Mouse (Mus musculus): ENCODE data around the gene Gm37240.

Gene Gm37240

DNA sequence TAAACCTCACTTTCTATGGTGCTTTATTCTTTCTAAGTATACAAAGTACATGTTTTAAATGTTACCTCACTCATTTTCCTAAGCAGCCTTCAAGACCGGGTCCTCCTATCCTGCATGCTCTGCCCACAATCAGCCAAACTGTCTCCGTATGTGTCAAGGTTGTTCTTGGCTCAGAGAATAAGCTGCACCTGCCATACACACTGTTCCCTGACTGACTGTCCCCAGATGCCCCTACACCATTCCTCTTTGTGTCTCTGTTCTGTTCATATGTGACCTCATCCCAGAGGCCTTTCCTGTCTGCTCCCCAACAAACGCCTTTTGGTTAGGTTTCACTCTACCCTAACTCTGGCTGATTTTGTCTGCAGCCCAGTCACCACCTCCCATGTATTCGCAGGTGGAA is 60.0 kb downstream of the Gm37240 start:
- DNase-seq (ENCODE audit: low spot score in 2 of 2), result no peak

DNA sequence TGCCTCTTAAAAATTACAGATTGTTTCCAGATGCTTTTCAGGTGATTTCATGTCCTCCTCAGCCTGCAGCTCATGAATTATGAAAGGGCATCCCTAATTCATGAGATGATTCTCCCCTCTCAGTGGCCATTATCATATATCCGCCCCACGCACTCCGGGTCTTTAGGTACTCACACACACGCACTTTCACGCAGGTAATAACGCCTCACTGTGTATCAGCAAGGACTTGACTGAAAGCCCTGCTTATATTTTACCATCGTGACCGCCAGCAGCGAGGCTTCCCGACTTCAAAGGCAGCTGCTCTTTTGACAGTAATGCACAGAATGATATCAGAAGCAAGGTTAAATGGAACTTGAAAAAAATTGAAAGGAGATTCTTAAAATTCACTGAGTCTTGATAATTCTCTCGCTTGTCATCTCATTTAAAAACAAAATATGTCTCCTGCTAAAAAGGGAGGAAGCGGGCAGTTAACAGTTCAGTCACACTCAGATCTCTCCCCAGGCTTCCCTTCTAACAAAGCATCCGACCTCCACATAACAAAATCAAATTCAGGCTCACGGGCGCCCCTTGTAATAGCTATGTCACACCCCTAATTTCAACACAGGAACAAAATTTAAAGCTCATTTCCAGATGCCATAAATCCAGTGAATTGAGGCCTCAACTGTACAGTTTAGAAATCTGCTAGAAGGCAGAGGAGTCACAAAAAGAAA is 66.3 kb downstream of the Gm37240 start:
- DNase-seq (ENCODE audit: low spot score in 2 of 2), result no peak

DNA sequence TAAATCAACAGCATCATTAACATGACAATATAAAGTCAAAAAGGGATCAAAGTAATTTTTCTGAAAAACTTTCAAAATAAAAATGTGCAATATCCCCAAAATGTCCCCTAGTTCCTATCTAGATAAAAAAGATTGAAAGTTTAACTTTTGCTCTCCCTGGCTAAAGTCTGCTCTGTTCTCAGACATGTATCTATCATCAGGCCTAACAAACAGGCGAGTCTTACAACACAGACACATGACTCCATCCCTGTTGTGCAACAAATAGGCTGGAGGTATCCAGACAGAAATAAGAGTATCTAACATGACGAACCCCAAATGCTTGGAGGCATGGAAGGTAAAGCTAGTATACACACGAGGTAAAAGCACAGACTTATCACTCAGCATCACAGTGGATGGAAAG is 68.0 kb downstream of the Gm37240 start:
- no peak for DNase-seq (ENCODE audit: low spot score in 2 of 2)

DNA sequence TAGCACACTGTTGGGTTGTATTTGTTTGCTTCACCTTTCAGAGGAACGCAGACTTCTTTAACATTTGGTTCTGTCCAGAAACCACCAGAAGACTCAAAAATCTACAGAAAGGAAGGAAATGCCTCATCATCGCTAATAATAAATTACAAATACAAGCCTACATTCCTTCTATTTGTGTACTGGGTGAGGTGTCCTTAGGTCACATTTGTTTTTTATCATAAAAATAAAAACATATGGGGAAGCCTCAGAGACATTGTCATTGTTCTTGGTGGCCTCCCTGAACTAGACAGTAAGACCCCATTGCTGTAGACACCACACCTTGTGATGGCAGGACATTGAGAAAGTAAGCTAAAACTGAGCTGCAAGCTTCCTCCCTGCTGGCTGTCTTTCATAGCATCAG is 70.1 kb downstream of the Gm37240 start, which contains the start of gene Fam160a1:
Gene Fam160a1, minus strand, starts transcription at position 101 of the 400 bp plus-strand sequence.
- no peak for DNase-seq (ENCODE audit: low spot score in 2 of 2)

DNA sequence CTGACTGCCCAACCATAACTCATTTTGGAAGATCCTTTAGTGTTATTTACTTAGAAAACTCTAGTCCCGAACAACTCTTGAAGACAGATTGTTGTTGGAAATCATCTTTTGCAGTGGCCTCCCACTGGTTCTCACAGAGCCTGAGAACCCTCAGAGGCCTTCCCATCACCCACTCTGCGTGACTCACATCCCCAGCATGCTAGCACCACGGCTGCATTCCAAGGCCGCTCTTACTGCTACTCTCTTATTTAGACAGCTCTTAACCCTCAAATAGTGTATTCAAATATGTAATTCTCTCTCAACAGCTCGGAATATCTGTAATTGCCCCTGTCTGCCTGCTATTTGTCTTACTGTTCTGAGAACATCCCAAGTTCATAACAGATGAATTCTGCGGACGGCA is 73.1 kb downstream of the Gm37240 start:
- DNase-seq (ENCODE audit: low spot score in 2 of 2), result no peak

DNA sequence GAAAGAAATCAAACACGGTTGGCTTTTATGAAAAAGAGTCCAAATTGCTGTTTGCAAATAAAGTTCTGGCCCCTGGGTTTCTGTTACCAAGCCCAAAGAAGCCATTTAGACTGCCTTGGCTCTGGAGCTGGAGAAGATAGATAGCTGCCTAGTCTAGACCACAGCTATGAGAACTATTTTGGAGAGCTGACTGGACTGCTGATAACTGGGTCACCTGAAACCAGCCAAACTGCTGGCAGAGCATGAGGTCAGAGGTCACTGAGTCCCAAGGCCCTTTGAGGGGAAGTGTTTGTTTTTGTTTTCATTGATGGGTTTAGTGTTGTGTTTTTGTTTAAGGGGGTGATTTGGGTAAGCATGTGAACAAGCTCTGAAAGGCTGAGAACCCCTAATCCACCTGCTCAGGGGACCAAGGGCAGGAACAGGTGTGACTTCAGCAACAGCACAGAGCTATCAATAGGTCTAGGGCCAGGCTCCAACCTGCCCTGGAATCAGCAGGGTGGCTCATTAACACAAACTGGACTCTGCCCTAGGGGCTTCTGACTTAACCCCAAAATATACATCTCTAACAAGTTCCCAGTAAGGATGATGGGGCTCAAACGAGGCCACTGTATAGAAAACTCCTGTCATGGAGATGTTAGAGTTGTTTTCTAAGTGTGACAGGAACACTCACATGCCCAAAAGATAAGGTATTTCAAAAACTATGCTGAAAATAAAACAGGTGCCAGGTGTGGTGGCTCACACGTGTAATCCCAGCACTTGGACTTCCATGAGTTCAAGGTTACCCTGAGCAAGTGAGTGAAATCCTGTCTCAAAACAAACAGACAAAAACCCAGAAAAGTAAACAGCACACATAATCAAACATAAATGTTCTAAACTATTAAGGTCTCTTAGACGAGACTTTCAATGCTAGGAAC is 74.0 kb downstream of the Gm37240 start:
- no peak for DNase-seq (ENCODE audit: low spot score in 2 of 2)

DNA sequence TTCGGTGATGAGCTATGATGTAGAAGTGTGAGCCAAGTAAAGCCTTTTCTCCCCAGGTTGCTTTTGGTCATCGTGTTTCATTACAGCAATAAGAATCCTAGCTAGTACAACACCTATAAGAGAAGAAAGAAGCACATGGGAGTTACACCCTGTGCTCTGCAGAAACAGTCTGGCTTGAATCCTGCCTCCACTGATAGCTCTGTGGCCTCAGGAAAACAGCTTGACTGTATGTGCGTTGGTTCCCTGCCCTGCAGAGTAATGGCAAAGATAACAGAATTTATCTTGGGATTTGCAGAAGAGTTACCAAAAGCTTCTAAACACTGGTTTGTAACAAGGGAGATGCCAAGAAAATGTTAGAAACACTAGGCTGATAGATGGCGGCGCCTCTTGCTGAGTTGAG is 75.3 kb downstream of the Gm37240 start:
- no peak for DNase-seq (ENCODE audit: low spot score in 2 of 2)

DNA sequence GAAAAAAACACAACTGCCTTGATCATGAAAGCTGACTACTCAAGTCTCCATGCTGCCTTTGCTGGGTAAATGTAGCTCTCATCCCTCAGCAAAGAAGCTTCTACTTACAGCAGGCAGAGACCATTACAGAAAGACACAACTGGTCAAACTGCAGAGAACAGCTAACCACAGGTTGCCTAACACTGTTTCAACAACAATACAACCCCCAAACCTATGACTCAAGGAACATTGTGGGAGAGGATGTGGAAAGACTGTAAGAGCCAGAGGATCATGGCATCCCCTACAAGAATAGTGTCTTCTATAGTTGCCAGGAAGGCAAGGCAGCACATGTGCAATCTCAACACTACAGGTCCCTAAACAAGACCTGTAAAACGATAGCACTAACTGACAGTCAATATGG is 94.2 kb downstream of the Gm37240 start:
- no peak for DNase-seq (ENCODE audit: low spot score in 2 of 2)

DNA sequence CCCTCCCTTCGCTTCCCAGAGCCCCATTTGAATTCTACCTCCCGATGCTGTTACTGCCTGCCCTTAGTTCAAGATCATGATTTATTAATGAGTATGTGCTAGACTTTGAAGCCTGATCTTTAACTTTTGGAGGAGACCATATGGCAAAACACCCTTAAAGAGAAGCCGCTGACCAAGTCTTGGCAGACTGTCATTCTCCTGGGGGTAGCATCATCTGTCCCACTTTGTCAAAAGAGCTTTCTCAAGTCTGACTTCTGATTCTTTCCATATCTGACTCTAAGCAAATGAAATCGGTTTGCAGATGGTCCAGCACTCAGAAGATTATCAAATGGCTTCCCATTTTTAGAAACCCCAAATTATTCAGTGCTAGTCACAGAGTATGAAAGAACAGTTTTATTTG is 97.6 kb downstream of the Gm37240 start:
- no peak for DNase-seq (ENCODE audit: low spot score in 2 of 2)

DNA sequence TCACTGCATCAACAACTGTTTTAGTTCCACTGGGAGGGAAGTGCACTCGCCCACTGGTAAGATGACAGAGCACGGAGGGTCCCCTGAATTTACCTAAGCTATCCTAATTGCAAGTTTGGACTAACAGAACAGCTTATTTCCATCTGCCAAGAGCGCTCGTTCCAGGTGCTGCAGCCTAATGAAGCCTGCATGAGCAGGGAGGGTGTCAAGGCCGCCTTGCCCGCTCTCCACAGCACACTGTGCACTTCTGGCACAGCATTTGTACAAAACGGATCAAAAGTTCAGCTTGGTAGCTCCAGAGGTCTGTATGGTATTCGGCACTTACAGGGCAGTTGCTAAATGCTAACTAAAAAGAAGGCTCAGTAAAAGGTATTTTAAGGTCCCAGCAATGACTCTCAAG is 100.8 kb downstream of the Gm37240 start:
- DNase-seq (ENCODE audit: low spot score in 2 of 2), result no peak

DNA sequence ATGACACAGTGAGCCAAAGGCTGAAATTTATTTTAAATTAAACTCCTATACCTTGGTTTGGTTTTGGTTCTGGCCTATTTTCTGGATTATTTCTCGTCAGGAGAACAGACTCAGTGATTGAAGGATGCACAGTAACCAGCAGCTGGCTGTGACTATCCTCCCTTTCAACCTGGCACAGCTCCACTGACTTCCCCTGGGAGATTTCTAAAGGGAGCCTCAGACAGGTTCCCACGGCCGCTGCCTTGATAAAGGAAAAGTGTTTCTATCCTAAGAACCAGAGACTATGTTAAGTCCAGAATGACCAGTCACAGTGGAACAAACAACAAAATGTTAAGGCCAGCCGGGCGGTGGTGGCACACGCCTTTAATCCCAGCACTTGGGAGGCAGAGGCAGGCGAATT is 106.4 kb downstream of the Gm37240 start:
- no peak for DNase-seq (ENCODE audit: low spot score in 2 of 2)

DNA sequence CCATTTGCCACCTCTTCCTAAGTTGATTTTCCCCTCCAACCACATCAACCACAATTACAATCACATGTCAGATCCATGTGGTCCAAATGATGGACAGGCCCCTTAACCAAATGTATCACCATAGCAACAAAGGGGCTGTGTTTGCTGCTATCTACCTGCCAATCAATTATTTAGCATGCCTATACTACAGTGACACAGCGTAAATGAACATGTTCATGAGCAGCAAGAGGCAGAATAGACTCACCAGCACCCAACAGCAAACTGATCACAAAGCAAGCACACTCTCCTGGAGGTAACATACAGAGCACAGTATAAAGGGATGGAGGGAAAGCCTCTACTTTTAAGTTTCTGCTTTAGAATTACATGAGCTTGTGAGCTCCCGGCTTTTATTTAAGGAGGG is 107.0 kb downstream of the Gm37240 start:
- DNase-seq (ENCODE audit: low spot score in 2 of 2), result no peak

DNA sequence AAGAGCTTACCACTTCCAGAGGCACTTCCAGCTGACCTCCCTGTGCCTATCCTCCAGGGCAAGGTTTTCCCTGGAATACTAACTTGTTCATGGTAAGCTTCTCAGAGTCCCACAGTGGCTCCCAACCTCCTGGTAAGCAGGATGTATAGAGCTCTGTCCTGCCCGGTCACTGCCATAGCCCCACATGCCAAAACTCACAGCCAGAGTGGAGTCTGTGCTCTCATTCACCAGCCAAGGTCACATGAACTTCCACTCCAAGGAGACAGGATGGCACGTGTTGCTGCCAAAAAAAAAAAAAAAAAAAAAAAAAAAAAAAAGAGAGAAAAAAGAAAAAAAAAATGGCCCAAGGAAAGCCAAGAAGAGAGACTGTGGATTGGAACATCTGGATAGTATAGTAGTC is 109.5 kb downstream of the Gm37240 start:
- no peak for DNase-seq (ENCODE audit: low spot score in 2 of 2)

DNA sequence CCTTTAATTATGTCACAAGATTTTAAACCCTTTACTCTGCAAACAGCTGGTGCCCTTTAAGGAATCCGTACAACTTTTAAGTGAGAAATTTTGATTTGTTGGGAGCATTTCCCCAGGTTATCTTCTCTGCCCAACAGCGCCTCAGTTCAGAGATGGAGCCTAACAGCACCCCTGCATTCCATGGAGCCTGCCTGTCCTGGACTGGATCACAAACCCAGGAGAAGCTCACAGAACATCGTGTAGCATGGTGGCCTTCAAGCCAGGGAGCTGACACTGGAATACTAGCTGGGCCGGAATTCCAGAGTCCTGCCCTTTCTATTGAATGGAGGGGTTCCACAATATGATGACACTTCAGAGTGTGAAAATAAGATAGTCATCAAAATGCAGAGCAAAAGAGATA is 110.0 kb downstream of the Gm37240 start:
- DNase-seq (ENCODE audit: low spot score in 2 of 2), result no peak

DNA sequence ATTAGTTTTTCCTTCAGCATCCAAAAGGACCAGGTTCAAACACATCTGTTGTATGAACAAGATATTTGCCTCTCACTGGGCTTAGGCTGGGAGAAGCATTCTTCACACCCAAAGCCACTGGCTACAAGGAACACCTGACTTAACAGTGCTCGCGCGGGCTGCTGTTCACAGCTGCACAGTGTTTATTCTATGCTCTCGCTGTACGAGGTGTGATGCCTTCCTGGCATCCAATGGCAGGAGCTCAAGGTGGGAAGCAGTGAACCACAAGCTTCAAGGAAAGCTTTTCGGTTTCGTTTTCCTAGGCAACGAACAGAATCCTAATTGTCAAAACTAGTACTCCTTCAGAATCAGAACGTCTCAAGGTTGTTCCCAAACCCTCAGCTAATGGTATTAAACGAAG is 110.6 kb downstream of the Gm37240 start:
- no peak for DNase-seq (ENCODE audit: low spot score in 2 of 2)

DNA sequence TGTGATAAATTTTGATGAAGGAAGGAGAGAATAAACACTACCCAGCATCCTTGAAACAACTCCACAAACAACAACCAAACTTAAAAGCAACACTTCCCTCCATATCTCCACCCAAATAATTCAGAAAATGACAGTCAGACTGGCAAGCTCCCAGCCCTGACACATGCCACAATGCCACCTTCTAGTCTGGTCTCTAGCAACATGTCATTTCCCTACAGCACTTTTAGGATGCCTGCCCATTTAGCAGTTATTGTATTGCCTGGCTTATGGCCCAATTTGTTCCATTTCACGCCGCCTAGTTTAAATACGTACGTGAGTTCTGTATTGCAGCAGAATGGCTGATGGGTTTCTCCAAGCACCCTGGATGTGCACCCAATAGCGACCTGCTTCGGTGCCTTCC is 111.2 kb downstream of the Gm37240 start:
- no peak for DNase-seq (ENCODE audit: low spot score in 2 of 2)

DNA sequence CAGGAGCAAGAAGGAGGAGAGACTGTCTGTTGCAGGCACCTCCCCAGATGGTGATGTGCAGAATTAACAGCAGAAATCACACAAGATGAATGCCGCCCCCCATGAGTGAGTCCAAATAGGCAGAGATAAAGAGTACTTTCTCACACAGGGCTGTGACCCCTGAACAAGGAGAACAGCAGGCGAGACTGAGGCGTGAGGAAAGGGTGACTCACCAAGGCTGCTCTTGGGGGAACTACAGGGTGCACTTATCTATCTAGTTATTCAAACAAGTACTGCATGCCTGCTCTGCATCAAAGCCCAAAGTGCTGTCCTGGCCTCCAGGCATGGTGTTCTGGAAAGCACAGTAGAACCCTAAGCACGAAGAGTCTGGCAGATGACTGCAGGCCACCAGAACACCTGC is 113.4 kb downstream of the Gm37240 start:
- no peak for DNase-seq (ENCODE audit: low spot score in 2 of 2)

DNA sequence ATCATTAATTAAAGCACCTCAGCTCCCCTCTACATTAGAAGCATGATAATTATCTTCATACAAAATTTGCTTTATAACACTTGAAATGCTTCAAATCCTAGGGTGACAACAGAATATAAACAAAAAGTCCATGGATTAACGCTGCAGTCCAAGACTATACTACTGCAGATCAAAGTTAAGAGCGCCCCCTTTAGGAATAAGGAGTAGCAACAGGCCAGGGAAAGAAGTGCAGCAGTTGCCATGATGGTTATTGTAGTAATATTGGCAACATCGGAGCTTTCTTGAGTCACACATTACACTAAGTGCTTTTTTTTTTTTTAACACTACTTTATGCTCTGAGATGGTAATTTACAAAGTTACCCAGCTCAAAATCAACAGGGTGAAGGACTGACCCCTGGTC is 113.9 kb downstream of the Gm37240 start:
- no peak for DNase-seq (ENCODE audit: low spot score in 2 of 2)

DNA sequence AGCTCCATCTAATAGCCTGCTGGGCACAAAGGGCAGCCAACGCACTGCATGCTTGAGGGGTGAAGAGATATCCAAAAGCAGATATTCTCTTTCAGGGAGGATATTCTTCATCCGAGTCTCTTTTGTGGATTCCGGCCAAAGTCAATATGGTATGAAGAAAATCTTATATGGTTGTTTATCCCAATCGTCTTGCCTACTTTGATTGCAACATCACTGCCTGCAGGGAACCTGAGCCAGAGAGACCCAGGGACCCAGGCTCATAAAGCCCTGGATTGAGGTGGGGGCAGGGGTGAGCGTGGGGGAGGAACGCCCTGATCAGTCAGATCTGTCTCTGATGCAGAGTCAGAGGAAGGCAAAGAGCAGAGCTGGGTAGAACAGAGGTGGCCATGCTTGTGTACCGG is 122.4 kb downstream of the Gm37240 start:
- DNase-seq (ENCODE audit: low spot score in 2 of 2), result no peak

DNA sequence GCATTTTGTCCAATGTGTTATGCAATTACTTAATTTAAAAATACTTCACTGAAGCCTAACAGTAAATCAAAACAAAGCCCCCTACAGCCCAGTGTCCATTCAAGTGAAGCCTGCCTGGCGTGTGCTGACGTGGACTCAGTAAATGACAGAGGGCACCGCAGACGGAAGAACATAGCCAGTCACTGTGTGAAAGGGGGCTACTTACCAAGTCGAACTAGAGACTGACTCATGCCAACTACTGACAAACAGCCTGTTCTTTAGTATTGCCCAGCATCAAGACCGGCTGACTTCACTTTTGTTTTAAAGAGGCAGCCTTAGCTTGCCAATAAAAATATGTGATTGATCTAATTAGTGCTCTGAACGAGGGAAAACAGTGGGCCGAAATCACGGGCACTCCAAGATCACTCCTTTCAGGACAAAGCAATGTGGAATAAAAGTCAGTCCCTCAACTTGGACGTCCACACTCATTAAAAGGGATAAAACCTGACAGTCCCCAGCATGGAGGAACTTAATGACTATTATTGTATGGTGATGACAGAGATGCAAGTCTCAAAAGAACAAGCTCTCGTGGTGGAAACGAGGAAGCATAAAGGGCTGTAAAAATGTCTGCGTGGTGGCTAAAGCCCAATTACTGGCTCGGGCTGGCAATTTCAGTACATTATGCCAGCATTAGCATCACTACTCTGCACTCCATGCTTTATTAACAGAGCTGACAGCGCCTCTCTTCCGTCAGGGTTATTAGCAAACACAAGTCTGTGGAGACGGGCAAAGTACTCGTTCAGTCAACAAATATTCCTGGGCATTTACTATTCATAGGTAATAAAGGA is 123.1 kb downstream of the Gm37240 start:
- no peak for DNase-seq (ENCODE audit: low spot score in 2 of 2)

DNA sequence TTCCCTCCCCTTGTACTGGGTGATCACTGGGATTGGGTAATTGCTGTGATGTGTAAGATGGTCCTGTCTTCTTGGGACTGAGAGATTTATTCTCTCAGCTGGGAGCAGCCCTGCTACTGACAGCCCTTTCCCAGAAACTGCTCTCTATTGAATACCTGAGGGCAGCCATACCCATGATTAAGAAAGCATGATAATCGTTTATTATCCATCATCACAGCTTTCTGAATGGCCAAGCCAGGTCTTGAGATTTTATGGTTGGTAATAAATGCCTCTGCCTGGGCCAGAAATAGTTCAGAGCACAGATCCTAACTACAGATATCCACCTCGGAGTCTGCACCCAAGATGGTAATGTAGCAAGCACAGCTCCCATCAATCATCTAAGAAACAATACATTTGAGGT is 129.4 kb downstream of the Gm37240 start:
- no peak for DNase-seq (ENCODE audit: low spot score in 2 of 2)

DNA sequence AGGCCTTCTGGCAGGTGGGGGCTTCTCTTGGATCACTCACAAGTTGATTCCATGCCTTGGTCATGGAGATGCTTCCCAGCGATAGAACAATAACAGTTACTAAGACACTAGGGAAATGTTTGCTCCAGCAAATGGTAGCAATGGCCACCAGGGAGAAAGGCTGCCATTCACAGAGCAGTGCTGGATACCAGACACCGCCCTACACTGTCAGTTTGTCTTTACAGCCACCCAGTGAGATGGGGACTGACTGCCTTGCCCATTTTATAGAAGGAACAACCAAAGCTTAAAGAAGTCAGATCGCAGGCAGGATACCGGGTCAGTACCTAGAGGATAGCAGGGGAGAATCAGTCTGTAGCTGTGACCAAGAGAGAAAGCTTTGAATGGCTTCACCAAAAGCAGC is 129.9 kb downstream of the Gm37240 start:
- no peak for DNase-seq (ENCODE audit: low spot score in 2 of 2)
